Mouse (Mus musculus): ENCODE data around the gene Tubb3.

DNA sequence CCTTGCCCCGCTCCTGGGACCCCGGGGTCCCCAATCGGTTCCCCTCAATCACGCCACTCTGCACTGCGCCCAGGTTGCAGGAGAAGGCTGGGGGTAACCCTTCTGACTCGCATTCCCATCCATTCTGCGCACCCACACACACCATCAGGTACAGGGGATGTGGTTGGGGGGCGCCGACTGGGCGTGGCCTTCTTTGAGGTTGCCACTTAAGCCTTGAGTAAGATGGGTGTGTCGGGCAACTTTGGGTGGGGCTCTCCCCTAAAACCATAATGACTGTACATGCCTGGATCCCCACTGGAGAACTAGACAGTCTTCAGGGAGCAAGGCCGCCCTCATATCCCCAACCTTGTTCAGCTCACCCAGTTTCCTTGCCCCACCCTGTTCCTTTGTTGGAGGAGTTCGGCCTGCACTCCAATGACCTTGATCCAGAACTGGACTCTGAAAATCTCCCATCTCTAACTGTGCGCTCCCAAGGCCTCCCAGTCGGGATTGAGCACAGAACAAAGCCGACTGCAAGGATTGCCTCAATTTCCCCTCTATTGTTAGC is 630 bp downstream of the Tubb3 start:
- TF ChIP-seq CTCF (IDR thresholded peaks at IDR 0.05; ENCODE audit: low read depth) (no peak), EP300 (optimal IDR thresholded peaks at IDR 0.05) (no peak)
